Mouse (Mus musculus) activated CD4-positive, CD25-positive, alpha-beta regulatory T cell, adult 9 weeks (primary cell): ENCODE measurements around the gene Nmb. TPM values are rescaled to one million over a fixed set of nuclear protein-coding genes. Genes with fewer than 3 reads are reported as not detected.

Experiments
- polyA plus RNA-seq: library from polyadenylated mRNA; unstranded; fragments of 100-300 nt; shearing (Covaris generic); gene quantifications from one replicate; pipeline ENCODE4 v1.2.1, GENCODE M21; 2017

Nmb gene
- 52.9 TPM for polyA plus RNA-seq

GRCm38 (mm10) chr7:80904921-80905515 is at the start of gene Nmb:
Gene Nmb (minus strand): TSS chr7:80905076.

GRCm38 (mm10) chr7:80947445-80948350 is 42.8 kb upstream of the Nmb start, which contains the start of gene Sec11a:
Gene Sec11a (minus strand): TSS chr7:80947780.

GRCm38 (mm10) chr7:80900944-80901501 is 3.9 kb downstream of the Nmb start, which contains the start of gene Wdr73:
Gene Wdr73 (minus strand): TSS chr7:80901269.

DNA sequence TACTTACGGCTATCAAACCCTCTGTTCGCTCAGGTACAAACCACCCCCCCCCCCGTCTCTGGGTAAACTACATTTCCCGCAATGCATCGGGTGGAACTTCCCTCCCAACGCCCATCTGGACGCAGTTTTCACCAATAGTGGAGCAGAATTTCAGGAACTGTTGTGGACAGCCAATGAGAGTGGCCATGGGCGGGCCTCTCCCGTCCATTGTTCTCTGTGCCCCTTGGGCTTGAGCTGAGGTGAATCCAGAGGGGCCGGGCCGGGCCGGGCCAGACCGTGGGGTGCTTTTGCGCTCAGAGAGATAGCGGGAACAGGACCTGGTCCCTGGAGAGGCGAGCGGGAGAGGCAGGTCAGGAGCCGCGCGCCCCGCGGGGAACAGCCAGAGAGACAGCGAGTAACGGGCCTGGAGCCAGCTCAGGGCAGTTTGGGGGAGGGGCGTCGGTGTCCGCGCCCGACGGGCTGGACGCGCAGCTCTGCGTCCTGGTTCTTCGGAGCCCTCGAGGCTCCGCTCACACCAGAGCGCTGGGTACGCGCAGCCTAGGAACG is 44.1 kb downstream of the Nmb start, which contains the start of gene Zscan2:
Zscan2 (plus strand) TSS at position 192 of the 546 bp plus-strand sequence.

Other genes with a start within 250 kb of the Nmb start
- 11.5 TPM for gene Crtc3, start 216.2 kb downstream of the Nmb start, polyA plus RNA-seq
- 305 TPM for gene Iqgap1, start 79.1 kb downstream of the Nmb start, polyA plus RNA-seq
- 3.1 TPM for gene Zscan2, start 44.2 kb downstream of the Nmb start, polyA plus RNA-seq
- gene Wdr73, start 3.8 kb downstream of the Nmb start, polyA plus RNA-seq: 39.2 TPM
- 350 TPM for gene Sec11a, start 42.7 kb upstream of the Nmb start, polyA plus RNA-seq
- gene Zfp592, start 88.6 kb upstream of the Nmb start, polyA plus RNA-seq: 18.7 TPM
- not detected for gene Alpk3, start 152.5 kb upstream of the Nmb start, polyA plus RNA-seq
- not detected for gene Slc28a1, start 209.7 kb upstream of the Nmb start, polyA plus RNA-seq